Mouse (Mus musculus) thymus, adult 2 months (tissue): ENCODE results near the gene Prlhr.

Experiments used
- CTCF ChIP-seq: fragments of 200-500 bp; IDR thresholded peaks from 2 replicates; pipeline ENCODE4 v1.5.1; 2012; ENCODE audit warnings: mild to moderate bottlenecking, control low read depth, low read length, moderate library complexity, borderline replicate concordance; ENCODE audit not compliant: control insufficient read depth, poor library complexity, insufficient read depth; ENCODE audit errors: extremely low read depth
- POLR2A ChIP-seq: fragments of 200-500 bp; IDR thresholded peaks from 2 replicates; pipeline ENCODE4 v1.6.1; 2012; ENCODE audit warnings: mild to moderate bottlenecking, low read length, control low read depth, moderate library complexity; ENCODE audit not compliant: control insufficient read depth, poor library complexity, insufficient read depth; ENCODE audit errors: extremely low read depth

GRCm38 (mm10) chr19:60468846-60469245 lies 742 bp upstream of the Prlhr start:
- no peak for TF ChIP-seq POLR2A
- no peak for TF ChIP-seq CTCF
